Mouse (Mus musculus) CH12.LX (cell line): Measurements from ENCODE around the gene Coq8a. TPM values are rescaled to one million over a fixed set of nuclear protein-coding genes. Genes with fewer than 3 reads are reported as not detected.
A peak's percentile ranks its signal among the peaks of the same experiment; 100 is the strongest.

ENCODE experiments used
- DNase-seq: peaks from one replicate; pipeline ENCODE4 v3.0.0-alpha.2; 2013; ENCODE audit errors: extremely low read depth
- H3K27ac ChIP-seq: 2 replicates; pipeline ENCODE4 v1.5.1; 2012; ENCODE audit warnings: low read depth, mild to moderate bottlenecking, control low read depth, moderate library complexity; ENCODE audit not compliant: insufficient read depth
- H3K27me3 ChIP-seq: replicated peaks from 2 replicates; pipeline ENCODE3; 2012; ENCODE audit warnings: inconsistent platforms
- H3K36me3 ChIP-seq, 2 experiments: replicated peaks in 1 of 2; 2 replicates each; pipeline versions ENCODE3 to v1.6.1; 2012; ENCODE audit warnings: inconsistent platforms in 1 of 2, low read length in 1 of 2, mild to moderate bottlenecking in 1 of 2, mixed read lengths in 1 of 2, moderate library complexity in 1 of 2; ENCODE audit not compliant: control insufficient read depth in 1 of 2, insufficient read depth in 1 of 2
- H3K4me1 ChIP-seq, 2 experiments: 2 replicates each; pipeline ENCODE4 v1.6.1; 2012; ENCODE audit warnings: inconsistent platforms in 1 of 2, moderate library complexity in 1 of 2; ENCODE audit not compliant: insufficient read depth in 2 of 2, control insufficient read depth in 1 of 2
- H3K4me2 ChIP-seq: 2 replicates; pipeline ENCODE4 v1.6.1; 2012; ENCODE audit warnings: low read depth, mild to moderate bottlenecking, control low read depth; ENCODE audit not compliant: poor library complexity, insufficient read depth, severe bottlenecking
- H3K4me3 ChIP-seq, 3 experiments: fragments of 150-350 bp in 1 of 3; sonication (generic) in 1 of 3; replicated peaks in 1 of 3; 2 replicates each; pipeline versions ENCODE3 to v1.5.1; 2011 to 2012; ENCODE audit warnings: low read depth in 2 of 3, low read length in 2 of 3, mild to moderate bottlenecking in 2 of 3, moderate library complexity in 2 of 3, control low read depth in 1 of 3, improper control_type of control experiment in 1 of 3, inconsistent platforms in 1 of 3, mixed read lengths in 1 of 3; ENCODE audit not compliant: poor library complexity in 1 of 3
- H3K79me2 ChIP-seq: replicated peaks from 2 replicates; pipeline ENCODE4 v1.6.1; 2012; ENCODE audit warnings: mild to moderate bottlenecking, moderate library complexity; ENCODE audit not compliant: control insufficient read depth, poor library complexity, insufficient read depth, severe bottlenecking; ENCODE audit errors: extremely low read depth
- H3K9ac ChIP-seq: 2 replicates; pipeline ENCODE4 v1.6.1; 2012; ENCODE audit warnings: low read depth, mild to moderate bottlenecking, control low read depth, moderate library complexity; ENCODE audit not compliant: insufficient read depth
- H3K9me3 ChIP-seq: replicated peaks from 2 replicates; pipeline ENCODE3; 2012; ENCODE audit warnings: low read length, inconsistent platforms, mixed read lengths
- CTCF ChIP-seq, 2 experiments: IDR thresholded peaks in 1 of 2; conservative IDR thresholded peaks in 1 of 2; 2 replicates each; pipeline ENCODE4 v1.5.1; 2011 to 2012; ENCODE audit warnings: low read depth in 2 of 2, low read length in 2 of 2, improper control_type of control experiment in 1 of 2, inconsistent platforms in 1 of 2, mild to moderate bottlenecking in 1 of 2, moderate library complexity in 1 of 2
- EP300 ChIP-seq: IDR thresholded peaks from 2 replicates; pipeline ENCODE4 v1.6.1; 2011; ENCODE audit warnings: low read length, improper control_type of control experiment
- HCFC1 ChIP-seq: IDR thresholded peaks from 2 replicates; pipeline ENCODE4 v1.6.1; 2012; ENCODE audit warnings: low read depth, mild to moderate bottlenecking, inconsistent platforms, low read length, improper control_type of control experiment
- JUND ChIP-seq: conservative IDR thresholded peaks from 2 replicates; pipeline ENCODE4 v1.6.1; 2011; ENCODE audit warnings: low read depth, low read length, improper control_type of control experiment
- MAFK ChIP-seq: IDR thresholded peaks from 2 replicates; pipeline ENCODE4 v1.6.1; 2011; ENCODE audit warnings: low read length, improper control_type of control experiment; ENCODE audit not compliant: insufficient replicate concordance
- MAX ChIP-seq: IDR thresholded peaks from 2 replicates; pipeline ENCODE4 v1.6.1; 2011; ENCODE audit warnings: low read length, improper control_type of control experiment
- MEF2A ChIP-seq: IDR thresholded peaks from 2 replicates; pipeline ENCODE4 v1.6.1; 2014; ENCODE audit warnings: low read depth, mild to moderate bottlenecking, inconsistent platforms, low read length, improper control_type of control experiment, borderline replicate concordance
- MYC ChIP-seq: IDR thresholded peaks from 2 replicates; pipeline ENCODE4 v1.6.1; 2011; ENCODE audit warnings: low read depth, mild to moderate bottlenecking, improper control_type of control experiment, low read length
- RAD21 ChIP-seq: IDR thresholded peaks from 2 replicates; pipeline ENCODE4 v1.6.1; 2011; ENCODE audit warnings: low read depth, mild to moderate bottlenecking, low read length, improper control_type of control experiment, moderate library complexity
- RCOR1 ChIP-seq: conservative IDR thresholded peaks from 2 replicates; pipeline ENCODE4 v1.6.1; 2012; ENCODE audit warnings: low read depth, mild to moderate bottlenecking, inconsistent platforms, low read length, improper control_type of control experiment
- SMC3 ChIP-seq: IDR thresholded peaks from 2 replicates; pipeline ENCODE4 v1.6.1; 2011; ENCODE audit warnings: low read depth, low read length, improper control_type of control experiment
- UBTF ChIP-seq: IDR thresholded peaks from 2 replicates; pipeline ENCODE4 v1.6.1; 2012; ENCODE audit warnings: low read depth, mild to moderate bottlenecking, inconsistent platforms, low read length, improper control_type of control experiment, moderate library complexity
- USF1 ChIP-seq: IDR thresholded peaks from 2 replicates; pipeline ENCODE4 v1.6.1; 2014; ENCODE audit warnings: low read depth, mild to moderate bottlenecking, inconsistent platforms, low read length, improper control_type of control experiment
- ZC3H11A ChIP-seq: IDR thresholded peaks from 2 replicates; pipeline ENCODE4 v1.6.1; 2012; ENCODE audit warnings: low read depth, mild to moderate bottlenecking, inconsistent platforms, low read length, improper control_type of control experiment
- ZKSCAN1 ChIP-seq: IDR thresholded peaks from 2 replicates; pipeline ENCODE4 v1.6.1; 2012; ENCODE audit warnings: low read depth, inconsistent platforms, low read length, improper control_type of control experiment, borderline replicate concordance
- ZNF384 ChIP-seq: IDR thresholded peaks from 2 replicates; pipeline ENCODE4 v1.6.1; 2012; ENCODE audit warnings: low read depth, low read length, improper control_type of control experiment, inconsistent platforms
- dilution Hi-C: fragments of 300-500 bp; cut with MboI; formaldehyde crosslinking; loops from 2 replicates; pipeline ENCODE4 v1.14.3; 2020; ENCODE audit warnings: low sequenced_read_pairs; ENCODE audit not compliant: extremely low pct_unique_long_range_greater_than_20kb, extremely low pct_ligation_motif_present
- in situ Hi-C: fragments of 300-500 bp; cut with MboI; formaldehyde crosslinking; loops from 3 replicates; pipeline ENCODE4 v1.14.3; 2019; ENCODE audit warnings: low sequenced_read_pairs, low pct_ligation_motif_present, low pct_unique_long_range_greater_than_20kb, mixed read lengths
- polyA plus RNA-seq: library from polyadenylated mRNA; unstranded; fragments of >175 nt; gene quantifications from 2 replicates; pipeline ENCODE4 v1.2.1, GENCODE M21; 2012; ENCODE audit warnings: low read depth; ENCODE audit not compliant: insufficient read length
- total RNA-seq, 2 experiments: library from RNA; depleted of rRNA; stranded (reverse); fragments of 300-350 nt in 1 of 2; fragments of >200 nt in 1 of 2; gene quantifications; 2 replicates each; pipeline ENCODE4 v1.2.3; 2012 to 2014

Coq8a gene
- total and polyA plus RNA-seq, 3 experiments, result 73.4 to 237 (median 88.1) TPM

- peaks cover 79 to 99% of the 10 kb centered on the region in 2 experiments for H3K36me3 ChIP-seq
- peaks cover 83% of the 10 kb centered on the region for H3K79me2 ChIP-seq
- no peak overlapping the region for H3K4me3 ChIP-seq
- peaks cover 28 to 93% of the 10 kb centered on the region in 2 experiments for H3K4me1 ChIP-seq
- dilution Hi-C loops (no loop called here), in situ Hi-C loops (no loop called here)
- H3K27ac ChIP-seq, result no peak overlapping the region
- H3K27me3 ChIP-seq, result no peaks in the 10 kb centered on the region
- TF ChIP-seq RCOR1 (no peak), EP300 (no peak), HCFC1 (no peak), MAFK (no peak), USF1 (no peak), CTCF (conservative IDR thresholded peaks at IDR 0.05 in 1 of 2, IDR thresholded peaks at IDR 0.05 in 1 of 2; ENCODE audit: low read depth in 2 of 2, low read length in 2 of 2) (no peak), ZNF384 (no peak), UBTF (no peak), MEF2A (no peak), ZKSCAN1 (no peak), RAD21 (no peak), ZC3H11A (no peak)
- H3K4me2 ChIP-seq, result no peak overlapping the region
- no peaks in the 10 kb centered on the region for H3K9me3 ChIP-seq
- H3K9ac ChIP-seq, result no peak overlapping the region
- no peak for DNase-seq
Measured at GRCm38 (mm10) chr1:180182731-180183130, 16.7 kb downstream of the Coq8a start.

GRCm38 (mm10) chr1:180181966-180182319 lies 17.5 kb downstream of the Coq8a start:
- Histone ChIP-seq H3K79me2 (peaks cover 79% of the 10 kb centered on the region), H3K9me3 (no peaks in the 10 kb centered on the region), H3K4me2 (no peak overlapping the region), H3K27ac (no peak overlapping the region), H3K4me1 (peaks cover 32 to 93% of the 10 kb centered on the region in 2 experiments), H3K4me3 (no peak overlapping the region), H3K9ac (no peak overlapping the region), H3K27me3 (no peaks in the 10 kb centered on the region), H3K36me3 (peaks cover 80 to 99% of the 10 kb centered on the region in 2 experiments)
- no peak for DNase-seq
- dilution Hi-C loops (no loop called here), in situ Hi-C loops (no loop called here)
- TF ChIP-seq RAD21, result peak; percentile 60
- TF ChIP-seq MEF2A, result no peak
- no peak for TF ChIP-seq MAX
- TF ChIP-seq CTCF (conservative IDR thresholded peaks at IDR 0.05 in 1 of 2, IDR thresholded peaks at IDR 0.05 in 1 of 2; ENCODE audit: low read depth in 2 of 2, low read length in 2 of 2), result peak in 1 of 2 experiments; percentile 68; a peak in 2 of 4 replicates
- TF ChIP-seq JUND, result no peak
- no peak for TF ChIP-seq USF1
- TF ChIP-seq UBTF, result no peak
- peak; percentile 85 for TF ChIP-seq SMC3
- TF ChIP-seq MYC, result no peak
